ENCODE assay signal across 22 mouse cellular contexts in the genomic region with DNA sequence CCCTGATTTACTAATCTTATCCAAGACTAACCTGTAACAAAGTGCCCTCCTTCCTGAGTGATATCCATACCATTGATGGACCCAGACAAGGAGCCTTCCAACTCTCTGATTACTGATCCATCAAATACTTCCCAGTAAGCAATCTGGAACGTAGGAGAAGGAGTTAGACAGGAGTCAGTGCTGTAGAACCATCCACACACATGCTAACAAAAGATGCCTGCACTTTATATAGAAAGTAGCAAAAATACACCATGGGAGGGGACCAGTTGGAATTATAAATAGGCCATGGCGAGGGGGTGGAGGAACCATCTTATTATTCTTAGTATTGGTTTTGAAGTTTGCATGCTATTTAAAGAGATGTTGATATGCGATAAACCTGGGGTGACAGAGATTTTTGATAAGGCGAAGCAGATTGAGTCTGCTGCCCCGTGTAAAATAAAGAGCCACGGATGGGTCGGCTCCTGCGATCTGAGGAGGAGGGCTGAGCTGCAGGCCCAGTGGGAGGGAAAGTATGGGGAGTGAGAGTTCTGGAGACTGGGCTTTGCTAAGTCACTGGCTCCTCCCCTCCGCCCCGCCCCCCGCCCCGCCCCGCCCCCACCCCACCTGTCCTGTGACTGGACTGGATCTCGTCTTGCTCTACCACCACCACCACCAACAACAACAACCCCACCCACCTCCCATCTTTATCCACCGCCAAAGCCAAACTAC. TPM values are rescaled to one million over a fixed set of nuclear protein-coding genes. Genes with fewer than 3 reads are reported as not detected.
DNase-seq lines count a peak whose midpoint lies in the region; ATAC-seq lines count a peak whose summit lies in the region.
"Had no signal": no experiment of that assay in that cellular context is flagged by ENCODE, and none has a peak within 500 bp of the region (broad histone marks: within the 10 kb centered on the region; RNA-seq: fewer than 3 reads in every experiment).

No protein-coding gene starts in this region.

- no peak overlapping the region for H3K9ac ChIP-seq in heart, embryonic 16.5 days (ENCODE audit: low read length)
- no peak overlapping the region for H3K9ac ChIP-seq in embryonic facial prominence, embryonic 14.5 days (ENCODE audit: low read depth, low read length)
- H3K9ac ChIP-seq: forebrain, embryonic 12.5 days; hindbrain, embryonic 15.5 days; liver, embryonic 13.5 days; midbrain, embryonic 13.5 days had no signal

- peak overlapping the region; percentile 25; the same call in 1 of the 2 replicates for H3K4me2 ChIP-seq in heart, embryonic 16.5 days (ENCODE audit: low read depth, low read length)
- 0 out of 2 replicates have a peak overlapping the region, but pooled peaks have one; percentile 23 for H3K4me2 ChIP-seq in embryonic facial prominence, embryonic 14.5 days (ENCODE audit: low read depth, low read length)
- H3K4me2 ChIP-seq: forebrain, embryonic 12.5 days; hindbrain, embryonic 15.5 days; liver, embryonic 13.5 days; midbrain, embryonic 13.5 days had no signal

- no peaks in the 10 kb centered on the region; the same call in 1 of the 2 replicates for H3K27me3 ChIP-seq in heart, embryonic 16.5 days (ENCODE audit: control insufficient read depth, insufficient read depth, low read length)
- peaks cover 7% of the 10 kb centered on the region for H3K27me3 ChIP-seq in heart, embryonic 10.5 days (ENCODE audit: insufficient read depth, poor library complexity, severe bottlenecking)
- peaks cover 10% of the 10 kb centered on the region for H3K27me3 ChIP-seq in embryonic facial prominence, embryonic 14.5 days (replicated peaks; ENCODE audit: control insufficient read depth, insufficient read depth, low read length)
- H3K27me3 ChIP-seq: hindbrain, embryonic 15.5 days had no signal

- H3K9me3 ChIP-seq in heart, embryonic 16.5 days (replicated peaks; ENCODE audit: control insufficient read depth, low read length) = no peaks in the 10 kb centered on the region; the same call in 1 of the 2 replicates
- no peaks in the 10 kb centered on the region for H3K9me3 ChIP-seq in heart, embryonic 10.5 days
- H3K9me3 ChIP-seq in embryonic facial prominence, embryonic 14.5 days (ENCODE audit: control insufficient read depth, low read length) = 0 out of 2 replicates have a peak, but pooled peaks cover 3% of the 10 kb centered on the region
- H3K9me3 ChIP-seq: forebrain, embryonic 12.5 days; hindbrain, embryonic 15.5 days; liver, embryonic 13.5 days; midbrain, embryonic 13.5 days had no signal

- no peaks in the 10 kb centered on the region for H3K36me3 ChIP-seq in heart, embryonic 16.5 days (ENCODE audit: control insufficient read depth, insufficient read depth)
- H3K36me3 ChIP-seq in heart, embryonic 10.5 days = no peaks in the 10 kb centered on the region
- no peaks in the 10 kb centered on the region for H3K36me3 ChIP-seq in embryonic facial prominence, embryonic 14.5 days (ENCODE audit: control insufficient read depth, insufficient read depth, low read length)
- H3K36me3 ChIP-seq: forebrain, embryonic 12.5 days; hindbrain, embryonic 15.5 days; liver, embryonic 13.5 days; midbrain, embryonic 13.5 days had no signal

- no peak overlapping the region for H3K4me3 ChIP-seq in heart, embryonic 16.5 days (ENCODE audit: low read length)
- no peak overlapping the region for H3K4me3 ChIP-seq in heart, embryonic 10.5 days
- H3K4me3 ChIP-seq in embryonic facial prominence, embryonic 14.5 days (ENCODE audit: low read depth, low read length) = no peak overlapping the region
- H3K4me3 ChIP-seq: forebrain, embryonic 12.5 days; hindbrain, embryonic 15.5 days; layer of hippocampus, adult 2 months; liver, embryonic 13.5 days; midbrain, embryonic 13.5 days had no signal

- H3K27ac ChIP-seq in heart, embryonic 16.5 days (ENCODE audit: low read length) = no peak overlapping the region
- H3K27ac ChIP-seq in heart, embryonic 10.5 days = no peak overlapping the region
- no peak overlapping the region for H3K27ac ChIP-seq in embryonic facial prominence, embryonic 14.5 days (replicated peaks; ENCODE audit: low read depth, low read length)
- H3K27ac ChIP-seq: forebrain, embryonic 12.5 days; hindbrain, embryonic 15.5 days; layer of hippocampus, adult 2 months; liver, embryonic 13.5 days; midbrain, embryonic 13.5 days had no signal

- intact Hi-C loops in left cerebral cortex, postnatal 25 days (cut with DNase I) = loop anchor here (2.0 kb wide), 1 partner anchor 106 kb away; no protein-coding TSS in a partner anchor

- 22% methylated on average over 11 of the region's 15 CpGs for WGBS in heart, embryonic 16.5 days
- WGBS in heart, embryonic 10.5 days = 13% methylated on average over 13 of the region's 15 CpGs
- 13% methylated on average over 14 of the region's 15 CpGs for WGBS in embryonic facial prominence, embryonic 14.5 days

- H3K4me1 ChIP-seq in heart, embryonic 16.5 days (ENCODE audit: control insufficient read depth, insufficient read depth, low read length) = peaks cover 7% of the 10 kb centered on the region
- H3K4me1 ChIP-seq in heart, embryonic 10.5 days = peaks cover 16% of the 10 kb centered on the region
- H3K4me1 ChIP-seq in embryonic facial prominence, embryonic 14.5 days (ENCODE audit: control insufficient read depth, insufficient read depth, low read length) = no peaks in the 10 kb centered on the region

- DNase-seq in embryo, embryonic 9.5 days (ENCODE audit: extremely low spot score) = peak; percentile 25
- DNase-seq in embryo, embryonic 11 days = no peak
- DNase-seq in heart, embryonic 10.5 days (ENCODE audit: low spot score) = no peak
- peak; percentile 19 to 60 for DNase-seq in left cerebral cortex, postnatal 25 days (ENCODE audit: low spot score in 2 of 2)
- DNase-seq in left cerebral cortex, adult 8-10 months (ENCODE audit: low spot score in 2 of 2) = no peak
- no peak for DNase-seq in embryonic facial prominence, embryonic 14.5 days (ENCODE audit: low spot score)
- no peak for DNase-seq in c-Kit-positive CD71-positive TER-119-positive erythroid progenitor cells, embryonic 14.5 days (ENCODE audit: low spot score)
- DNase-seq: adrenal gland, postnatal 25 days; cerebellum, adult 9-10 months; gastrocnemius, postnatal 36 days; heart, postnatal 10 days; kidney, adult 8-10 months; liver, embryonic 13.5 days; retina, postnatal 1 day; thymus, adult 2 months had no signal

- ATAC-seq in heart, embryonic 16.5 days (replicated peaks; ENCODE audit: extremely low read depth, insufficient read depth, low FRiP score) = no peak
- no peak for ATAC-seq in embryonic facial prominence, embryonic 14.5 days (ENCODE audit: low read depth)
- ATAC-seq: activated CD4-positive, CD25-positive, alpha-beta regulatory T cell, adult 4 months; midbrain, embryonic 13.5 days had no signal

RNA-seq across cellular contexts. Expression of gene Usp43, which starts 4.5 kb away (rescaled TPM):
- 0.88 and 1.2 TPM in 2 replicates for polyA plus RNA-seq in heart, embryonic 16.5 days (2015; fragmentation: Nextera tagmentation; extraction: Ambion mirVana)
- 0.24 and 0.36 TPM in 2 replicates for polyA plus RNA-seq in heart, embryonic 10.5 days (2016; fragmentation: Nextera tagmentation; extraction: Ambion mirVana)
- 1 to 10 TPM; 4.0 to 7.6 TPM for total RNA-seq in left cerebral cortex, postnatal 25 days (2021)
- total RNA-seq in left cerebral cortex, adult 8-10 months (2022) = 1 to 10 TPM; 3.0 to 4.6 (median 3.9) TPM
- 2.3 and 2.4 TPM in 2 replicates for polyA plus RNA-seq in embryonic facial prominence, embryonic 14.5 days (2014; fragmentation: Nextera tagmentation; extraction: Ambion mirVana)
- total RNA-seq: neutrophil, adult 5-6 weeks had no signal
- polyA plus RNA-seq: activated CD4-positive, CD25-positive, alpha-beta regulatory T cell, adult 4 months; liver, embryonic 13.5 days had no signal

RNA-seq across cellular contexts. Expression of gene Cfap52, which starts 38.9 kb away (rescaled TPM):
- 0.45 and 1.8 TPM in 2 replicates for polyA plus RNA-seq in heart, embryonic 16.5 days (2015; fragmentation: Nextera tagmentation; extraction: Ambion mirVana)
- 0.35 and 0.48 TPM in 2 replicates for polyA plus RNA-seq in heart, embryonic 10.5 days (2016; fragmentation: Nextera tagmentation; extraction: Ambion mirVana)
- total RNA-seq in left cerebral cortex, postnatal 25 days (2021) = 10 to 100 TPM in 1 of 2 experiments, 1 to 10 TPM in 1; 8.2 to 10.9 TPM
- 1 to 10 TPM; 4.9 to 8.6 (median 5.8) TPM for total RNA-seq in left cerebral cortex, adult 8-10 months (2022)
- polyA plus RNA-seq in embryonic facial prominence, embryonic 14.5 days (2014; fragmentation: Nextera tagmentation; extraction: Ambion mirVana) = 2.9 and 7.2 TPM in 2 replicates
- total RNA-seq: adrenal gland, postnatal 25 days; heart, postnatal 10 days; neutrophil, adult 5-6 weeks had no signal
- polyA plus RNA-seq: activated CD4-positive, CD25-positive, alpha-beta regulatory T cell, adult 4 months; liver, embryonic 13.5 days had no signal

RNA-seq across cellular contexts. Expression of gene Stx8, which starts 39.5 kb away (rescaled TPM):
- polyA plus RNA-seq in heart, embryonic 16.5 days (2015; fragmentation: Nextera tagmentation; extraction: Ambion mirVana) = 52.3 and 58.7 TPM in 2 replicates
- 53.3 and 57.1 TPM in 2 replicates for polyA plus RNA-seq in heart, embryonic 10.5 days (2016; fragmentation: Nextera tagmentation; extraction: Ambion mirVana)
- total RNA-seq in left cerebral cortex, postnatal 25 days (2021) = 10 to 100 TPM; 36.1 to 36.2 TPM
- 10 to 100 TPM; 27.4 to 41.6 (median 32.4) TPM for total RNA-seq in left cerebral cortex, adult 8-10 months (2022)
- 57.5 and 58.9 TPM in 2 replicates for polyA plus RNA-seq in embryonic facial prominence, embryonic 14.5 days (2014; fragmentation: Nextera tagmentation; extraction: Ambion mirVana)

Comparison
In these comparisons a context has a peak if more than half of its experiments do, and no peak if none do; other contexts are left out.
1. DNase-seq: peak in embryo, embryonic 9.5 days (single experiment) and left cerebral cortex, postnatal 25 days (2 of 2); none in embryo, embryonic 11 days (single experiment), heart, embryonic 10.5 days (single experiment), left cerebral cortex, adult 8-10 months (0 of 2), embryonic facial prominence, embryonic 14.5 days (single experiment) and c-Kit-positive CD71-positive TER-119-positive erythroid progenitor cells, embryonic 14.5 days (single experiment).